Mouse (Mus musculus) central nervous system, embryonic 18 days (tissue): ENCODE results near the gene Gm21822. TPM values are rescaled to one million over a fixed set of nuclear protein-coding genes. Genes with fewer than 3 reads are reported as not detected.

Source experiments
- polyA plus RNA-seq: library from polyadenylated mRNA; depleted of rRNA; stranded (reverse); fragments of >200 nt; gene quantifications from 2 replicates; pipeline ENCODE4 v1.2.3, GENCODE M21; 2012; rRNA removed

Gene Gm21822
- polyA plus RNA-seq: not detected in 2 replicates

GRCm38 (mm10) chrY:18654182-18654581, at the start of gene Gm21822:
Gene Gm21822, plus strand, starts transcription at chrY:18654482.

